Mouse (Mus musculus): ENCODE data around the gene Adap1.

The Adap1 gene

DNA sequence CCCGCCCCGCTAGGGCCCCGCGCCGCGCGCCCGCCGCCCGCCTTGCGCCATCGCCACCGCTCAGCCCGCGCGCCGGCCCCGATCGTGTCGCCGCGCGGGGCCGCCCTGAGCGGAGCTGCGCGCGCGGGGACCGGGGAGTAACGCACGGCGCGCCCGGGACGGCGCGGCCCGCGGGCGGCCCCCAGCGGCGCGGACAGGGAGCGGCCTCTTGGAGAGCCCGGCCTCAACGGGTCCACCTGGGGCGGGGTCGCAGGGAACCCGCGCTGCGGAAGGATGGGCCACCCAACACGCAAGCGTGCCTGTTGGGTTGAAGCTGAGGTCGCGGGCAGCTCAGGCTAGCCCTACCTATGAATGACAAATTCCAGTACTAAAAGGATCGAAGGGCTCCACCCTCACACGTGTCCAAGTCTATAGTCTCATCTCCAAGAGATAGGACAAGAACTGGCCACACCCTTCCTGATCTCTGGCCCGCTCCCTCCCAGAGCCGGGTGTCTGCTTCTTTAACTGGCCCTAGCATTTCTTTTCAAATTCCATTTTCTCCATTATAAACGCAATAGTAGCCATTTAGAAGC is at the start of gene Adap1:
TSS of gene Adap1 (minus strand) at position 228 of the 572 bp plus-strand sequence.
- CTCF ChIA-PET: interaction anchor here (0.8 to 1.5 kb wide), 5 partner anchors 25 to 43 kb away, joined by 3 to 5 read pairs (median 4); no protein-coding TSS in a partner anchor

DNA sequence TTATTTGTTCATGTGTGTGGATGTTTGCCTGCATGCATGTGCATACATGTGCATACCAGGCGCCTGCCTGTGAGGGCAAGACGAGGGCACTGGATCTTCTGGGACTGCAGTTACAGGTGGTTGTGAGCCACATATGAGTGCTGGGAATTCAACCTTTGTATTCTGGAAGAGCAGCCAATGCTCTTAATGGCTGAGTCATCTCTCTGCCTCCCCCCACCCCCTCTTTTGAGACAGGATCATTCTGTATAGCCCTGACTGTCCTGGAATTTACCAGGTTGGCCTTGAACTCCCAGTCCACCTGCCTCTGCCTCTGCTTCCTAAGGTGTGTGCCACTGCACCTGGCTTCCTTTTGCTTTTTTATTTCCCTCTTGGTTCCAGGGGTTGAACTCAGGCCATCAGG is 49.4 kb upstream of the Adap1 start:
- CTCF ChIA-PET: interaction anchor here (0.8 kb wide), 1 partner anchor 19 kb away, joined by 4 read pairs; no protein-coding TSS in a partner anchor

DNA sequence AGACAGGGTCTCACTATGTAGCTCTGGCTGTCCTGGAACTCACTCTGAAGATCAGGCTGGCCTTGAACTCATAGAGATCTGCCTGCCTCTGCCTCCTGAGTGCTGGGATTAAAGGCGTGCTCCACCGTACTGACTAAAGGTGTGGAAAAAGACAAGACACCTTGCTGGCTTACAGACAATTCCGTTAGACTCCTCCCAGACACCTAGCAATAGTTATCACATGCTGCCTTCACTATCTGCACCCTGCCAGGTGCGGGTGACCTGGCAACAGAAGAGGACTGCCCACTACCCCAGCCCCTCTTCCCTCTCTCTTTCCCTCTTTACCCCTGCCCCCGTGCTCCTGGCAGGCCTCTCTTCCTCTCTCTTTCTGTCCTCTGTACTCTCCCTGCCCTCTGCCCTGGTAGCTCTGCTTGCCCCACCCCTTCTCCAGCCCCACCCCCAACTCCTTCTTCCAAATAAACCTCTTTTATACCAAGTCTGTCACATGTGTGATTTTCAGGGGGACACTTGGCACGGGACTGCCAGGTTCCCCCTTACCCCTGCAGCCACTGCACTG is 48.5 kb upstream of the Adap1 start:
- CTCF ChIA-PET: no interaction called here

DNA sequence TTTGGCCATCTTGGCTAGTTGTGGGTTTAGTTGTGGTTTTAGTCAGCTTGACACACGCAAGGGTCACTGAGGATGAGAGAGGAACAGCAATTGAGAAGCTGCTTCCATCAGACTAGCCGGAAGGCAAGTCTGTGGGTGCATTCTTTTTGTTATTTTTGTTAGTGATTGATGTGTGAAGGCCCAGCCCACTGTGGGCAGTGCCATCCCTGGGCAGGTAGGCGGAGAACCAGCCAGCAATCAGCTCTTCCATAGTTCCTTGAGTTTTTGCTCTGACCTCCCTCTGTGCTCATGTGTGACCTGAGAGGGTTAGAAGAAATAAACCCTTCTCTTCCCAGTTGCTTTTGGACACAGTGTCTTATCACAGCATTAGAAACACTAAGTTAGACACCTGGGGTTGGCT is 47.7 kb upstream of the Adap1 start:
- CTCF ChIA-PET: interaction anchor here (0.6 to 0.7 kb wide), 2 partner anchors 14 to 535 kb away, joined by 3 to 11 read pairs; no protein-coding TSS in a partner anchor

DNA sequence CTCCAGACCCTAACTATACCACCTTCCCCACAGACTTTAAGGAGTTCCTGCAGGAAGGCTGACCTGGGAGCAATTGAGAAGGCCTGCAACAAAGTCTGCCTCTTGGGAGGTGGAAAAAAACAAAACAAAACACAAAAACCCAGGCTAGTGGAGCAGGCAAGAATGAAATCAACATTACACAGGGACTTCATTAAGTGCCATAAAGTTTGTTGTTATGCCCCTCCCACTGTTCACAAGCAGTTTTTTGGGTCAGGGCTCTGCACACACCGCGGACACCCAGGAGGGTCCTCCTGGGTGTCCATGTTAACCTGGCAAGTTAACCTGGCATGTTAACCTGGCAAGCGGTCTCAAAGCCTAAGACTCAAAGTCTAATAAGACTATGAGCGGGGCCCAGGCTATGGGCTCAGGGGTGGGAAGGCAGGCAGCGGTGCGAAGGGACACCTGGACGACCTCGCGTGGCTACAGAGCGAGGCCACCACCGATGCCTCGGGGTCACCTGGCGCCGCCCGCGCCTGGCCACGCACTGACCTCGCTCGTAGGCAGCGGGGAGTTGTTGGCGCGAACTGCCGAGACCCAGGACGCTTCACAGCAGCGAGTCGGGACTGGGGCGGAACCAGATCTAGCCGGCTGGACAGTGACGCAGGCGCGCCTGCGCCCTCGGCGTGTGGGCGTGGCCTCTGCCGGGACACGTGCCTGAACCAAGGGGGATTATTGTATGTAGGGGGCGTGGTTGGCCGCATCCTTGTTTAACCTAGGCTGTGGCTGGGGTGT is 46.4 kb upstream of the Adap1 start:
- CTCF ChIA-PET: interaction anchor here (0.9 to 2.0 kb wide), 2 partner anchors 11 to 26 kb away, joined by 3 to 7 read pairs; no protein-coding TSS in a partner anchor

DNA sequence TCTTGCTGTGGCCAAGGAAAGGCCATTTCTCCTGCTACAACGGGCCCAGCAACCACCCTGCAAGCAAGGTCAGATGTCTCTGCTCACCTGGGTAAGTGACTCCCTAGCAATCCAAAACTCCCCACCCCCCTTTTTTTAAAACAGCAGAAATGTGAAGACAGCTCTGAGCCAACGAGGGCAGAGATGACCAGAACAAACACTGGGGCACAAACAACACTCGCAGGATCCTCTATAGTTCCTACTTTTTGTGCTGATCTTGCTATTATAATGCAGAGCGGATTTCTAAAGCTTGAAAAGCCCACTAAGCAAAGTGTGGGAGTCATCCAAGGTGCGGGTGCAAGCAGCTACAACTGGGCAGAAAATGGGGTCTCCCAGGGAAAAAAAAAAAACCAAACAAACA is 45.7 kb upstream of the Adap1 start:
- CTCF ChIA-PET: interaction anchor here (0.9 to 2.0 kb wide), 3 partner anchors 12 to 27 kb away, joined by 3 to 20 read pairs (median 7); no protein-coding TSS in a partner anchor

DNA sequence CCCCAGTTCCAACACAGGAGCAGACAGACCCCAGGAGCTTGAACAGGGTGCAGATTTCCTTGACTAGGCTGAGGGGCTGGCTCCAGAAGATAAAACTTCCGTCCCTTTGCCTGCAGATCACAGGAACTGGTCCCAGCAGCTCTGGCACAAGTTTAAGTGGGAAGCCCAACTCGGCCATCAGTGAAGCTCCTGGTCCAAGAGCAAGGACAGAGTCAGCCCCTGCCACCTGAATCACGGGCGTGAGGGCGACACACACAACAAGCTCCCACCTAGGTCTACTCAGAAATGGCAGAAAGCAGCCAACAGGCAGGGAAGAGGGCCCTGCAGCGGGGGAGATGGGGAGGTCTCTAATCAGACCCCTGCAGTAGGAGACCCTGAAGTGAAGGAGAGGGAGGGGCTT is 44.9 kb upstream of the Adap1 start:
- CTCF ChIA-PET: interaction anchor here (0.6 to 2.0 kb wide), 3 partner anchors 26 to 1501 kb away, joined by 7 to 20 read pairs (median 13); no protein-coding TSS in a partner anchor

DNA sequence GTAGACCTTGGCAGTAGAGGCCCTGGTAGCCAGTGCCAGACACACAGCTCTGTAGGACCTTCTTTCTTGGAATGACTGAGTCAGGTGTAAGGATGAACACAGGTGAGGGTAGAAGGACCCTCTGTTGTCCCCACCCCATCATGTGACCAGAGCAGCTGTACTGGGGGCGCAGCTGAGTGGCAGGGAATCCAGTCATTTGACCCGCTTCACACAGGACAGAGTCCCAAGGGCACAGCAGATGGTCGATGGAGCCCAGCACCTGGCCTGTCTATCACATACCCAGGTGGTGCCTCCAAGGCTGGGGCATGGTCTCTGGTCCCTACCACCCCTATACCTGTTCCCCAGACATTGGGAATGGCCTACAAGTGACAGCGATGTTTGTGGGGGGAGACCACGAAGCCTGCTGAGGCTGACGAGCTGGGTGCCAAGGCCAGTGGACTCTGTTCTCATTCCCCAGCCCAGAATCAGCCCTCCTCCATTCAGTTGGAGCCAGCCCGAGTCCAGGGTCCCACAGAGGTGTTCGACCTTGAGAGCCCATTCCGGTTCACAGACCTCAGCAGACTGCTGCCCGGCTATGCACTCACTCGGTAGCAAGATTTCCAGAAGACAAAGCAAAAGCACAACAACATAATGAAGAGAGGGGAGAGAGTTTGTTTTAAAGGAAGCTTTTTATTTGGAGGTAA is 43.4 kb upstream of the Adap1 start:
- CTCF ChIA-PET: interaction anchor here (0.6 kb wide), 1 partner anchor 90 kb away, joined by 3 read pairs; no protein-coding TSS in a partner anchor

DNA sequence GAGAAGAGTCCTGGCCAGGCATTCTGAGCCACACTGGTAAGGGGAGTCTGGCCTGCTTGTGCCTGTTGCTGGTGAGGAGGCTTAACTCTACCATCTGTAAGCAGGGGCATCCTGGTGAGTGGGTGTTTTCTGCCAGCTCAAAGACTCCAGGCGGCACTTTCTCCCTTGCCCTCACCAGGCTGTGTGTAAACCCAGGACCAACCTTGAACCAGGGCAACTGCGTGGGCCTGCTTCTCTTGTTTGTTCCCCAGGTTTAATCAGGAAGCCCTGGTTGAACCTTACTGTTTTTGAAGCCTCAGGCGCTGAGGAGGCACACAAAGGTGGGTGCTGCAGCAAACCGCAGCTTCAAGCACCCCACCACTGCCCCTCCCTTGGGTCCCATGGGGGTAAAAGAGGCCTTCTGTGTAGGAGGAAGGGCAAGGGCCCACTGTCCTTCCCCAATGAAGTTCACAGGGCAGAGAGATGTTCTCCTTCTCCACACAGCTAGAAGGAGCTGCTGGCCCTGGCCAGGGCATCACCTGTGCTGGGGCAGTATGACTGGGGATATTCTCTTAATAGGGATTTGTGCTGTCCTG is 42.5 kb upstream of the Adap1 start:
- CTCF ChIA-PET: interaction anchor here (0.6 kb wide), 1 partner anchor 91 kb away, joined by 3 read pairs; no protein-coding TSS in a partner anchor

DNA sequence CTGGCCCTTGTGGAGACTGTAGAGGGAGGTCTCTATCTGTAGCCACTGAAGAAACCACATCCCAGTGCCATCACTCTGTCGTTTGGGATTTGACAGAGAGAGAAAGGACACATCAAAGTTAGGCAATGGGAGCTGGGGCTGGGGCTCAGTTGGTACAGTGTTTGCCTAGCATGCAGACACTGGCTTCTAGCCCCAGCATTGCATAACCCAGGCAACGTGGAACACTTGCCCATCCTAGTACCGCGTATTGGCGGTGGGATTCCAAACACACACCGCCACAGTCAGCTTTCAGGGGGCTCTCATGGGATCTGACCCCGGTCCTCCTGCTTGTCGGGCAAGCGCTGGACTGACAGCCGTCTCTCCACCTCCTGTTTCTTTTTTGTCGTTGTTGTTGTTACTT is 41.1 kb upstream of the Adap1 start:
- CTCF ChIA-PET: interaction anchor here (1.2 kb wide), 1 partner anchor 34 kb away, joined by 3 read pairs; no protein-coding TSS in a partner anchor

DNA sequence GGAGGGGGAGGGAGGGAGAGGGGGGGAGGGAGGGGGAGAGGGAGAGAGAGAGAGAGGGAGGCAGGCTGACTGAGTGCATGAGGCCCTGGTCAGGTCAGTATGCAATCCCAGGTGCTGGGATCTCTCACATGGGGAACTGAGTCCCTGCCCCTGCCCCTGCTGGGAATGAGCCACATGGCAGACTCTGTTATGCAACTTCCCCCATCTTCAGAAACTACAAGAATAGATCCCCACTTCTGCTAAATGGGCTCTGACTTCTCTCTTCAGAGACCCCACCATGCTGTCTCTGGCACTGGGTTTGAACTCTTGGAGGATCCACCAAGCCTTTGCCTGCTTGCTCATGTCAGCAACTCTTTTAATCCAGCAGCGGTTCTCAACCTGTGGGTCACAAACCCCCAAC is 40.4 kb upstream of the Adap1 start:
- CTCF ChIA-PET: interaction anchor here (2.3 kb wide), 1 partner anchor 32 kb away, joined by 16 read pairs; no protein-coding TSS in a partner anchor

DNA sequence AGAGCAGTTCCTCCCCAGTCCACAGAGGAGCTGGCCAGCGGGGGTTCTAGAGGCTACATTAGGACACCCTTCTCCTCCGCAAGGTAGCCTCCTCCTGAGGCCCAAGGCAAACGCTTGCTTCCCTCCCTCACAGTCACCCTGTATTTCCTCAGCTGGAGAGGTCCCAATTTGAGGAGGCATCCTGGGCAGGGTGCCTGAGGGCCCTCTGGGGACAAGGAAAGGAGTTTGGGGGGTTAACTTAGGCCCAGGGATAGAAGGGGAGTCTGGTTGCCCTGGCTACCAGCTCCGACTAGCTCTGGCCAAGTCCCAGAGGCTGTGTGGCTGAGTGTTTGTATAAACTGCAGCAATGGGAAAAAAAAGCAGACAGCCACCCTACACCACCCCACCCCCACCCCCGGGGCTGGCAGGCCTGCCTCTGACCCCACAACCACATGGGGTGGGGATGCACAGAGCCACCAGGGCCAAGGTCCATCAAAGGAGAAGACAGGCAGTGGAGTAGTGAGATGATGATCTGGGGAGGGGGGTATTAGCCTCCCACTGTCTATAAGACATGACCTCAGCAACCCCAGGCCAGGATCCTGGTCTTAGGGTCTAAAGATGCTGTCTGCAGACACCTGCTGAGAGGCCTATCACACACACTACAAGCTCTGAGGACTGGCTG is 39.6 kb upstream of the Adap1 start:
- CTCF ChIA-PET: interaction anchor here (0.6 to 2.3 kb wide), 2 partner anchors 22 to 33 kb away, joined by 8 to 16 read pairs; no protein-coding TSS in a partner anchor

DNA sequence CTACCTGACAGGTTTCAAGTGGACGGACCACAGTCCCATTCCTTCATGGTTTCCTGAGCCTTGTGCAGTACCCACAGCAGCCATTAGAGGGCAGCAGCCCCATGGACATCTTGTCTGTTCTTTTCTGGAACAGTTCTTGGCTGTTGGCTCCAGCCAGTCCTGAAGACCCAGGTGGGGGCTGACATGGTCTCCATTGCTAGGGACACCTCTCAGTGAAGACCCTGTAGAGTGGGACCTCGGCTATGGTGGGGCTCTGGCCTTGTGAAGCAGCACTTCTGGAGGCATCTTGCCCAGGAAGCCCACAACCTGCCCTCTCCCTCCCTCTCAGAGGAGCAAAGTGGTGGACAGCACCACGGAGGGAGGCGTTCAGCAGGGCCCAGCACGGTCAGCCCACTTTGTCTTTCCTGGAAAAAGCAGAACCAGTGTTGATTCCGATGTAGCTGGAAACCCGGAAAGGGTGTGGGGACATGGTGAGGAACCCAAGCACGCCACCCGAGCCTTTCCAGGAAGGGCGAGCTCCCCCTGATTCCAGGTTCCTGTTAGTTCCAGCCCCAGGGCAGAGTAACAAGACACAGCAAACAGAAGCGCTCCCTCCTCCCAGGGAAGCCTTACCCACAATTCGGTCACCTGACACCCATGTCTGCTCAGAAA is 39.0 kb upstream of the Adap1 start:
- CTCF ChIA-PET: interaction anchor here (0.6 to 2.3 kb wide), 3 partner anchors 10 to 33 kb away, joined by 3 to 16 read pairs (median 8); no protein-coding TSS in a partner anchor

DNA sequence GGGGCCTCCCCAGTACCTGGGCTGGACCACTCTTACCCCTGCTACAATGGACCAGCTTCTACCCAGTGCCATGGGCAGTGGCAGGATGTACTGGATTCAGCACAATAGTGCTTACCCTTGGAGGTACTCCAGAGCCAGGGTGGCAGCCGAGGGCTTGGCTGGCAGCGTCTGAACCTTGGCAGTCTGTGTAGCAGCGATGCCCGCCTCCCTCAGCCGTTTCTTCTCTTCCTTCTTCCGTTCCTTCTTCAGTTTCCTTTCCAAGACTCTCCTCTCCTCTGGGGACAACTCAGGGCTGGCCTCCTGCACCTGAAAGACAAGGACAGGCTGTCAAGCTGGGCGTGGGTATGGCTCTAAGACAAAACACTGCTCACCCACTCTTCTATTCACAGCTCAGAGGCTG is 38.4 kb upstream of the Adap1 start:
- CTCF ChIA-PET: interaction anchor here (1.0 to 2.3 kb wide), 2 partner anchors 9 to 34 kb away, joined by 3 to 16 read pairs; no protein-coding TSS in a partner anchor

DNA sequence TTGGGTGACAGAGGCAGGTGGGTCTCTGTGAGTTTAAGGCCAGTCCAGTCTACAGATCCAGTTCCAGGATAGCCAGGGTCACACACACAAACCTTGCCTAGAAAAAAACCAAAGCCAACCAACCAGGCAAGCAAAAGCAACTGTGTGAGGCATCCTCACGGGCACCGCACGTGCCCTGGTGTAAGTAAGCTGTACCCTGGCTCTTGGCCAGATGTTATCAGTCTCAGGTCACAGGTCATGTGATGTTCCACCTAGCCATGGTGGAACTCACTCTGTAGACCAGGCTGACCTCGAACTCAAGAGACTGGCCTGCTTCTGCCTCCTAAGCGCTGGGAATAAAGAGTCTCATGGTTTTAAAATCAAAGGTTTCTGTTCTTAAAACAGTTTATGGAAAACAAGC is 33.8 kb upstream of the Adap1 start:
- CTCF ChIA-PET: no interaction called here

DNA sequence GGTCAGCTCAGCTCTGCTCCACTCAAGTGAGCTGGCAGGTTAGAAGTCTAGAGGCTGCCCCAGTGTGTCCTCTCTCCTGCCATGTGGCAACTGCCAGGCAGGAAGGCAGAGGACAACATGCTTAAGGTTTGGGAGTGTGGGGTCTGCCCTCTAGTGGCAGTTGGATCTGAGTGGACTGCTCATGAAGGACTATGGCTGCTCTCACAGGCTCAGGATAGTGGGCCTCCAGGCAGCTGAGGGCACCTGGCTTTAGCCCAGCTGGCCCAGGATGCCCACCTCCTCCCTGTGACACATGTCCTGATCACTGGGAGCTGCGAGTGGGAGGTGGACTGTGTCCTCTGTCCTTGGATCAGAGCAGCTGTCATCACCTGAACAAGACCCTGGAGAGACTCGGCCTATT is 33.2 kb upstream of the Adap1 start:
- CTCF ChIA-PET: no interaction called here

DNA sequence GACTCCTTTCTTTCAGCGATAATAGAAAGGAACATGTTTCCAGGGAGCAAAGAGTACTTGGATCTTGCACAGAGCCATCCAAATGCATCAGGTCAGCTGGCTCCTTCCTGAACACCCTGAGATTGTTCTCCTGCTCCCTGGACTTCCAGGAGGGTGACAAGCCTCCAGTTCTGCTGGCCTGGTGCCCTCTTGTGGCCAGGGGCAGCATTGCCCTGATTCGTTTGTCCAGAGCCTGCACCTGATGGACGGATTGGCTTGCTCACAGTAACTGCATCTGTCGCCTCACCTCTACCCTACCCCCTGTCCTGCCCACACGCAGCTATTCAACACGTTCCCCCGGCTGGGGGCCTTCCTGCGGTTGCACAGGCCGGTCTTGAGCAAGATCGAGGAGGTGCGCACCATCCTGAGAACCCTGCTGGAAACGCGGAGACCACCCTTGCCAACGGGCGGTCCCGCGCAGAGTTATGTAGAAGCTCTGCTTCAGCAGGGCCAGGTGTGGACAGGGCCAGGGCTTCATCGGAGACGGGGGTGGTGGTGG is 29.9 kb upstream of the Adap1 start:
- CTCF ChIA-PET: interaction anchor here (0.6 to 1.7 kb wide), 3 partner anchors 8 to 500 kb away, joined by 3 to 5 read pairs (median 4); no protein-coding TSS in a partner anchor

DNA sequence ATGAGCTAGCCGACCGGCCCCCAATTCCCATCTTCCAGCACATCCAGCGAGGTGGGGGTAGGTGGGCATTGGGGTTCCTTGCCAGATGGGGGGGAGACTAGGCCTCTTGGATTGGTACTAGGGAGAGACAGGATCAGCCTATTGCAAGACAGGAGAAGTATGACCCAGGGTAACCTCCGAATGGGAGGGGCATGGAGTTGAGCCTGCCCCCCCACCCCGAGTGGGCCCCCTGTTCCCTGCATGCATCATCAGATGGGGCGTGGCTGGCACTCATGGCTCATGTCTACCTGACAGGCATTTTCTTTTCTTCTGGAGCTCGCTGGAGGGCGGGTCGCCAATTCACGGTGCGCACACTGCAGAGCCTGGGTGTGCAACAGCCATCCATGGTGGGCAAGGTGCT is 28.5 kb upstream of the Adap1 start:
- CTCF ChIA-PET: interaction anchor here (1.0 to 1.5 kb wide), 2 partner anchors 10 kb away, joined by 3 to 19 read pairs; no protein-coding TSS in a partner anchor

DNA sequence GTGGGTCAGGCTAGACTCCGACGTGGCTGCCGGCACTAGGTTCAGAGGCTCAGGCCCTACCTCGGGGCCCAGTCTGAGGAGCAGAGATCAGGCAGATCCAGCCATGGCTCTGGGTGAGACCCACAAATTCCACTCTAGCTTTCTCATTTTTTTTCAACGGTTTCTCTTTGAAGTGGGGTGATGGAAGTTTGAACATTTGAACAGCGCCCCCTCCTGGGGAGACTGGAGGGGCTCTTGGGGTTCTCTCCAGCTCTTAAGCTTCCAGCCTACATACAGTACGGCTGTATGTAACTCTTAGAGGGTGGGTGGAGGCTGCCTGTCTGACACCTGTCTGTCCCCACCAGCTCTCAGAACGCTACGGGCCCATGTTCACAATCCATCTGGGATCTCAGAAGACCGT is 28.1 kb upstream of the Adap1 start:
- CTCF ChIA-PET: interaction anchor here (0.7 to 1.0 kb wide), 3 partner anchors 10 to 50 kb away, joined by 4 to 19 read pairs (median 5); no protein-coding TSS in a partner anchor

All from spleen, embryonic (tissue).